Mouse (Mus musculus): Measurements from ENCODE around the gene Dusp27. TPM values are rescaled to one million over a fixed set of nuclear protein-coding genes. Genes with fewer than 3 reads are reported as not detected.
A peak's percentile ranks its signal among the peaks of the same experiment; 100 is the strongest.

Gene Dusp27
- polyA plus RNA-seq, 1 experiment from 2014 or later, result 0.31 TPM

- WGBS (ENCODE audit: insufficient replicate concordance), result 1% methylated on average over 23 of the region's 23 CpGs
- Histone ChIP-seq H3K9me3 (replicated peaks) (no peaks in the 10 kb centered on the region), H3K4me1 (peaks cover 30% of the 10 kb centered on the region)
These were observed 79.4 kb downstream of the Dusp27 start for GRCm38 (mm10) chr1:166048230-166048911.

More at GRCm38 (mm10) chr1:166048230-166048911, 79.4 kb downstream of the Dusp27 start:
- ATAC-seq, result no peak
- H3K4me2 ChIP-seq, result peak overlapping the region; percentile 68
- H3K36me3 ChIP-seq, result no peaks in the 10 kb centered on the region
- no peak overlapping the region for H3K27ac ChIP-seq
- H3K9ac ChIP-seq, result no peak overlapping the region
- peaks cover 60% of the 10 kb centered on the region for H3K27me3 ChIP-seq (replicated peaks)
- H3K4me3 ChIP-seq, result peak overlapping the region; percentile 45

Other genes starting within 250 kb of the Dusp27 start
- 4.9 and 5.8 TPM in 2 replicates for gene Pou2f1, start 125.2 kb downstream of the Dusp27 start, polyA plus RNA-seq (2016; fragmentation: Nextera tagmentation; extraction: Ambion mirVana)
- 0.08 TPM in 1 of 2 replicates, not detected in the other for gene Gpa33, start 2.3 kb upstream of the Dusp27 start, polyA plus RNA-seq (2016; fragmentation: Nextera tagmentation; extraction: Ambion mirVana)
- not detected in 2 replicates for gene Mael, start 110.8 kb upstream of the Dusp27 start, polyA plus RNA-seq (2016; fragmentation: Nextera tagmentation; extraction: Ambion mirVana)
- 0.12 and 0.41 TPM in 2 replicates for gene Ildr2, start 126.2 kb upstream of the Dusp27 start, polyA plus RNA-seq (2016; fragmentation: Nextera tagmentation; extraction: Ambion mirVana)